In the genomic region with DNA sequence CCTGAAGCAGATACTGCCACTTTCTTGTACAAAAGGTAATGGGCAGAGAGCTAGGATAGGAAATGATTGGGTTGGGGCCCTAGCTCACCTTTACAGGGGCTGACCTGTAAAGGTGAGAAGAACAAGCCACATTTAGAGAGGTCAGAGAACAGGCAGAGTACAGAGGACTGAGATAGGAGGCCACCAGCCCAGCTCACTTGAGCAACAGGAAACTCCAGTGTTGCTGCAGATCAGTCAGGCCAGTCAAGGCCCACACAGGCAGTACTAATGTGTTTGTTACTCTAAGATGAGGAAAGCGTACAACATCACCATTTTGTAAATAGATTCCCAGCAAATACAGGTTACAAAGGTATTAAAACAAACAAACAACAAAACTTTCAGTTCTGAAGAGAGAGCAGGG, we compare ENCODE assay signal across 20 mouse cellular contexts. TPM values are rescaled to one million over a fixed set of nuclear protein-coding genes. Genes with fewer than 3 reads are reported as not detected.
DNase-seq lines count a peak whose midpoint lies in the region; ATAC-seq and TF ChIP-seq lines count a peak whose summit lies in the region.
"Had no signal": no experiment of that assay in that cellular context is flagged by ENCODE, and none has a peak within 500 bp of the region (broad histone marks: within the 10 kb centered on the region; RNA-seq: fewer than 3 reads in every experiment).

No protein-coding gene starts in this region.

- no peak overlapping the region for H3K4me3 ChIP-seq in heart, embryonic 14.5 days (ENCODE audit: control insufficient read depth in 1 of 2, insufficient read depth in 1 of 2, low read depth in 1 of 2, low read length in 2 of 2)
- no peak overlapping the region for H3K4me3 ChIP-seq in kidney, adult 2 months (ENCODE audit: insufficient read depth, low read depth, low read length)
- H3K4me3 ChIP-seq in lung, embryonic 15.5 days = no peak overlapping the region
- H3K4me3 ChIP-seq in stomach, embryonic 16.5 days (replicated peaks; ENCODE audit: low read length) = no peak overlapping the region
- H3K4me3 ChIP-seq: forebrain, embryonic 10.5 days; limb, embryonic 10.5 days; liver, embryonic 13.5 days; neural tube, embryonic 12.5 days had no signal

- H3K27me3 ChIP-seq in heart, embryonic 14.5 days (ENCODE audit: control insufficient read depth, insufficient read depth, low read length) = no peaks in the 10 kb centered on the region
- H3K27me3 ChIP-seq in kidney, adult 2 months (replicated peaks; ENCODE audit: control insufficient read depth, insufficient read depth, low read length) = no peaks in the 10 kb centered on the region
- H3K27me3 ChIP-seq in lung, embryonic 15.5 days = no peaks in the 10 kb centered on the region
- no peaks in the 10 kb centered on the region for H3K27me3 ChIP-seq in stomach, embryonic 16.5 days (ENCODE audit: control insufficient read depth, insufficient read depth, low read length)
- H3K27me3 ChIP-seq: liver, embryonic 13.5 days; neural tube, embryonic 12.5 days had no signal

- H3K4me1 ChIP-seq in heart, embryonic 14.5 days (ENCODE audit: control insufficient read depth in 2 of 2, insufficient read depth in 2 of 2, low read length in 2 of 2) = no peaks in the 10 kb centered on the region
- H3K4me1 ChIP-seq in kidney, adult 2 months (ENCODE audit: control insufficient read depth, insufficient read depth, low read length) = no peaks in the 10 kb centered on the region
- H3K4me1 ChIP-seq in lung, embryonic 15.5 days = no peaks in the 10 kb centered on the region; the same call in 1 of the 2 replicates
- H3K4me1 ChIP-seq in stomach, embryonic 16.5 days (ENCODE audit: control insufficient read depth, insufficient read depth, low read length) = no peaks in the 10 kb centered on the region
- H3K4me1 ChIP-seq: forebrain, embryonic 10.5 days; liver, embryonic 13.5 days; neural tube, embryonic 12.5 days had no signal

- WGBS in heart, embryonic 14.5 days = 93% methylated on average over 1 of the region's 1 CpGs
- WGBS in kidney, adult 2 months = 84% methylated on average over 1 of the region's 1 CpGs
- 74% methylated on average over 1 of the region's 1 CpGs for WGBS in lung, embryonic 15.5 days
- 83% methylated on average over 1 of the region's 1 CpGs for WGBS in stomach, embryonic 16.5 days

- H3K36me3 ChIP-seq in heart, embryonic 14.5 days (ENCODE audit: control insufficient read depth, insufficient read depth, low read length) = peaks cover 85% of the 10 kb centered on the region
- peaks cover 19% of the 10 kb centered on the region for H3K36me3 ChIP-seq in kidney, adult 2 months (ENCODE audit: control insufficient read depth, insufficient read depth, low read length)
- peaks cover 66% of the 10 kb centered on the region for H3K36me3 ChIP-seq in lung, embryonic 15.5 days
- H3K36me3 ChIP-seq in stomach, embryonic 16.5 days (ENCODE audit: control insufficient read depth, insufficient read depth, low read length) = no peaks in the 10 kb centered on the region

- DNase-seq in heart, postnatal 10 days = no peak
- no peak for DNase-seq in kidney, adult 2 months
- no peak for DNase-seq in kidney, adult 8-10 months
- DNase-seq in lung, postnatal 10 days = no peak
- DNase-seq: cerebellum, adult 11-12 months; gastrocnemius, postnatal 14 days; kidney, postnatal 4 days; layer of hippocampus, postnatal 36 days; liver, embryonic 13.5 days; right cerebral cortex, postnatal 14 days had no signal

- no peak for TF ChIP-seq CTCF in kidney, adult 2 months (conservative IDR thresholded peaks at IDR 0.05; ENCODE audit: insufficient read depth, insufficient read length, low read depth, low read length)

- peak overlapping the region; percentile 50 to 52; a peak in 3 of 4 replicates for H3K27ac ChIP-seq in heart, embryonic 14.5 days (replicated peaks in 1 of 2; ENCODE audit: control insufficient read depth in 1 of 2, insufficient read depth in 1 of 2, low read depth in 2 of 2, low read length in 2 of 2)
- 0 out of 2 replicates have a peak overlapping the region, but pooled peaks have one; percentile 9 for H3K27ac ChIP-seq in kidney, adult 2 months (ENCODE audit: insufficient read depth, low read depth, low read length)
- H3K27ac ChIP-seq in lung, embryonic 15.5 days = peak overlapping the region; percentile 66
- peak overlapping the region; percentile 27; the same call in 1 of the 2 replicates for H3K27ac ChIP-seq in stomach, embryonic 16.5 days (ENCODE audit: low read length)
- H3K27ac ChIP-seq: forebrain, embryonic 10.5 days; limb, embryonic 10.5 days; liver, embryonic 13.5 days; neural tube, embryonic 12.5 days had no signal

- no peak overlapping the region for H3K4me2 ChIP-seq in heart, embryonic 14.5 days (ENCODE audit: low read length)
- no peak overlapping the region for H3K4me2 ChIP-seq in lung, embryonic 15.5 days
- no peak overlapping the region for H3K4me2 ChIP-seq in stomach, embryonic 16.5 days (ENCODE audit: low read depth, low read length)
- H3K4me2 ChIP-seq: liver, embryonic 13.5 days; neural tube, embryonic 12.5 days had no signal

- TF ChIP-seq POLR2A in kidney, adult 2 months (IDR thresholded peaks at IDR 0.05; ENCODE audit: low read depth, low read length) = no peak

- no peak for ATAC-seq in heart, embryonic 14.5 days (ENCODE audit: insufficient number of reproducible peaks, insufficient read depth, low FRiP score, low read depth)
- ATAC-seq in lung, embryonic 15.5 days (ENCODE audit: borderline replicate concordance, extremely low read depth, low FRiP score, low TSS enrichment) = no peak
- ATAC-seq in stomach, embryonic 16.5 days (ENCODE audit: insufficient read depth, low FRiP score) = no peak

- H3K9ac ChIP-seq in heart, embryonic 14.5 days (ENCODE audit: low read length) = no peak overlapping the region
- no peak overlapping the region for H3K9ac ChIP-seq in lung, embryonic 15.5 days
- no peak overlapping the region for H3K9ac ChIP-seq in stomach, embryonic 16.5 days (ENCODE audit: low read length)
- H3K9ac ChIP-seq: liver, embryonic 13.5 days; neural tube, embryonic 12.5 days had no signal

- intact Hi-C loops in heart, postnatal 10 days (cut with DNase I) = loop anchor here (2.0 kb wide), 1 partner anchor 49 kb away; no protein-coding TSS in a partner anchor

- no peaks in the 10 kb centered on the region for H3K9me3 ChIP-seq in heart, embryonic 14.5 days (ENCODE audit: control insufficient read depth, low read length)
- H3K9me3 ChIP-seq in lung, embryonic 15.5 days = no peaks in the 10 kb centered on the region
- no peaks in the 10 kb centered on the region for H3K9me3 ChIP-seq in stomach, embryonic 16.5 days (replicated peaks; ENCODE audit: control insufficient read depth, low read length)
- H3K9me3 ChIP-seq: forebrain, embryonic 10.5 days; limb, embryonic 10.5 days; liver, embryonic 13.5 days; neural tube, embryonic 12.5 days had no signal

RNA-seq across cellular contexts. Expression of gene Gm6096, which starts 5.1 kb away (rescaled TPM):
- 0.62 TPM in 1 of 2 replicates, not detected in the other for polyA plus RNA-seq in heart, embryonic 14.5 days (2014; fragmentation: Nextera tagmentation; extraction: Ambion mirVana)
- not detected for total RNA-seq in heart, postnatal 10 days (2021)
- polyA plus RNA-seq in kidney, adult 2 months (2012; rRNA removed) = not detected in 2 replicates
- 0.57 TPM in 1 of 2 replicates, not detected in the other for polyA plus RNA-seq in lung, embryonic 15.5 days (2015; fragmentation: Nextera tagmentation; extraction: Ambion mirVana)
- not detected in 2 replicates for polyA plus RNA-seq in stomach, embryonic 16.5 days (2015; fragmentation: Nextera tagmentation; extraction: Ambion mirVana)
- total RNA-seq: gastrocnemius, postnatal 14 days; hematopoietic stem cell, adult 5-6 weeks; layer of hippocampus, postnatal 36 days; megakaryocyte progenitor cell, adult 5-6 weeks; midbrain, postnatal 0 days had no signal
- polyA plus RNA-seq: embryonic facial prominence, embryonic 14.5 days; forebrain, embryonic 10.5 days; limb, embryonic 10.5 days; liver, embryonic 13.5 days; midbrain, postnatal 0 days; neural tube, embryonic 12.5 days had no signal

RNA-seq across cellular contexts. Expression of gene Gpi1, which starts 25.8 kb away (rescaled TPM):
- polyA plus RNA-seq in heart, embryonic 14.5 days (2014; fragmentation: Nextera tagmentation; extraction: Ambion mirVana) = 834 and 845 TPM in 2 replicates
- 100 to 1,000 TPM; 556 to 561 TPM for total RNA-seq in heart, postnatal 10 days (2021)
- 413 and 444 TPM in 2 replicates for polyA plus RNA-seq in kidney, adult 2 months (2012; rRNA removed)
- polyA plus RNA-seq in lung, embryonic 15.5 days (2015; fragmentation: Nextera tagmentation; extraction: Ambion mirVana) = 252 and 264 TPM in 2 replicates
- 347 and 352 TPM in 2 replicates for polyA plus RNA-seq in stomach, embryonic 16.5 days (2015; fragmentation: Nextera tagmentation; extraction: Ambion mirVana)

RNA-seq across cellular contexts. Expression of gene 4931406P16Rik, which starts 57.4 kb away (rescaled TPM):
- polyA plus RNA-seq in heart, embryonic 14.5 days (2014; fragmentation: Nextera tagmentation; extraction: Ambion mirVana) = 40.5 and 44.9 TPM in 2 replicates
- 100 to 1,000 TPM in 1 of 2 experiments, 10 to 100 TPM in 1; 95.5 to 102 TPM for total RNA-seq in heart, postnatal 10 days (2021)
- 24.6 and 27.0 TPM in 2 replicates for polyA plus RNA-seq in kidney, adult 2 months (2012; rRNA removed)
- polyA plus RNA-seq in lung, embryonic 15.5 days (2015; fragmentation: Nextera tagmentation; extraction: Ambion mirVana) = 44.8 and 51.8 TPM in 2 replicates
- polyA plus RNA-seq in stomach, embryonic 16.5 days (2015; fragmentation: Nextera tagmentation; extraction: Ambion mirVana) = 30.4 and 32.8 TPM in 2 replicates

RNA-seq across cellular contexts. Expression of gene Pdcd2l, which starts 59.5 kb away (rescaled TPM):
- polyA plus RNA-seq in heart, embryonic 14.5 days (2014; fragmentation: Nextera tagmentation; extraction: Ambion mirVana) = 52.3 and 54.3 TPM in 2 replicates
- total RNA-seq in heart, postnatal 10 days (2021) = 10 to 100 TPM; 18.9 to 19.4 TPM
- polyA plus RNA-seq in kidney, adult 2 months (2012; rRNA removed) = 22.8 and 25.1 TPM in 2 replicates
- 57.6 and 58.1 TPM in 2 replicates for polyA plus RNA-seq in lung, embryonic 15.5 days (2015; fragmentation: Nextera tagmentation; extraction: Ambion mirVana)
- polyA plus RNA-seq in stomach, embryonic 16.5 days (2015; fragmentation: Nextera tagmentation; extraction: Ambion mirVana) = 53.6 and 54.8 TPM in 2 replicates

Comparison
In these comparisons a context has a peak if more than half of its experiments do, and no peak if none do; other contexts are left out.
1. H3K27ac ChIP-seq: peak in every context shown above with its lines; median percentile 66 in lung, embryonic 15.5 days; 51 in heart, embryonic 14.5 days; 27 in stomach, embryonic 16.5 days; 9 in kidney, adult 2 months.